Mouse (Mus musculus) WW6 (cell line): ENCODE measurements around the gene Lrp6.

ENCODE experiments used
- DNase-seq: peaks from one replicate; pipeline ENCODE4 v3.0.0-alpha.2; 2013; ENCODE audit warnings: low read depth, low spot score

Lrp6 gene

GRCm38 (mm10) chr6:134566818-134567485, at the start of gene Lrp6:
Lrp6 (minus strand) TSS chr6:134566965.
- peak; percentile 76 for DNase-seq

DNA sequence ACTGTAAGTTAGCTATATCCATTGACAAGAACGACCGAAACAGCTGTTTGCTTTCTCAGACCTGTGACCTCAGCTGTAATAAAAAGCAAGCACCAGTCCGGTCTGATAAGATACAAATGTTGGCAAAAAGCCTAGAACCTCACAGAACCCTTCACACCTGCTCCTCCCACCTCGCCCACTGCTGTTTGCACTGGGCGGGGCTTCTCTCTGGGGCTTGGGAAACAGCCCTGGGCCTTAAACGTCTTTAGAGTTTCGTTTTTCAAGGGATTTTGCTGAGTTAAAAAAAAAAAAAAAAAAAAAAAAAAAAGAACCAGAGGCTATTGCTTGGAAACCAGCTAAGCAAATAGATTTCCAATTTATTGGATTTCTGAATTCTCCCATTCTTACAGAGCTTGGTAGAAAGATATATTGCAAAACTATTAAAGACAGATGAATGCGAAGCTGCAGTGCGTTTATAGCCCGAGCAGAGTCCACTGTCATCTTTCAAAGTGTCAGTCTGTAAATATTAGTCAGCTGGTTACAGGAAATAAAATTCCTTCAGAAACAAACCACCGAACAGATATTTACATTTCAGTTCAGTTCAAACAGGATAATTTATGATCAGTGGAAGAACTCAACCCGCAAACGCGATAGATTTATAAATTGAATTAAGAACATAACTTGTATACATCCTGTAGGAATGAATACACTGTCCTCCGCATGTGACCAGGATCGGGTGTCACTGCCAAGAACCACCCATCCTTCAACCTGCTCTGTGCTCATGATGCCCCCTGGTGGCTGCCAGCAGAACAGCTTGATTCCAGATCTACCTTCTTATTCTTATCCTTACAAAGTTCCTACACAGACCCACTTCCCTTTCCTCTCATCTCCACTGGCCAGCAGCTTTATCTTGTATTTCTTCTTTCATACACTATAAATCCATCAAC, 48.2 kb upstream of the Lrp6 start:
- peak; percentile 68 for DNase-seq

GRCm38 (mm10) chr6:134614322-134614721, 47.6 kb upstream of the Lrp6 start:
- no peak for DNase-seq

- DNase-seq = no peak
These were observed 45.1 kb upstream of the Lrp6 start for GRCm38 (mm10) chr6:134611896-134612295.

DNA sequence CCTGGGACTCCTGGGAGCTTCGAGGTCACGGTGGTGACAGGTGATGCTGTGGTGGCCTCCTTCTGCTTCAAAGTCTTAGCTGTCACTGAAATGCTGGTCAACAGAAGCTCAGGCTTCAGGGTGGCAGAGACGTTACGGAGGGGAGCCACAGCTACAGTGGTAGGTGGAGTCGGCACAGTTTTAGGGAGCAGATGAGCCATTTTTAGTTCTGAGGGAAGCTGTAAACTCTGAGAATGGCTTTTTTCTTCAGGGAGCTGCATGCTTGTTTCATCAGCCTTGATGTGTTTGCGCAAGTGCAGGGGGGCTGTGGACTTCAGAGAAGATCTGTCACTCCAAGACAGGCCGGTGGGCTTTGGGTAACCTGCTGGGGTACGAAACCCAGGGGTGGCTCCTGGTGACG, 43.6 kb upstream of the Lrp6 start:
- DNase-seq = no peak

GRCm38 (mm10) chr6:134606949-134607746, 40.4 kb upstream of the Lrp6 start:
- DNase-seq = no peak

DNA sequence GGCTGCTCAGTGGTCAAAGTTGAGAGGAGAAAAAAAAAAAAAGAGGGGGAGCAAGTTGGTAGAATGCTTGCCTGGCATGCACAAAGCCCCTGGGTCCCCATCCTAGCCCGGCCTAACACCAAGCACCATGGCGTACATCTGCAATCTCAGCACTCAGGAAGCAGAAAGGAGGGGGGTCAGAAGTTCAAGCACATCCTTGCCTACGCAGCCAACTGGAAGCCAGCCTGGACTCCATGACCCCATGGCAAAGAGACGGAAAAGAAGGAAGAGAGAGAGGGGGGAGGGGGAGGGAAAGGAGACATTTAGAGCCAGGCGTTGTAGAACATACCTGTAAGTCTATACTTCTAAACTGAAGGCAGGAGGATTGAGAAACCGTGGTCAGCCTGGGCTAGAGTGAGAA, 39.8 kb upstream of the Lrp6 start:
- DNase-seq = no peak

DNA sequence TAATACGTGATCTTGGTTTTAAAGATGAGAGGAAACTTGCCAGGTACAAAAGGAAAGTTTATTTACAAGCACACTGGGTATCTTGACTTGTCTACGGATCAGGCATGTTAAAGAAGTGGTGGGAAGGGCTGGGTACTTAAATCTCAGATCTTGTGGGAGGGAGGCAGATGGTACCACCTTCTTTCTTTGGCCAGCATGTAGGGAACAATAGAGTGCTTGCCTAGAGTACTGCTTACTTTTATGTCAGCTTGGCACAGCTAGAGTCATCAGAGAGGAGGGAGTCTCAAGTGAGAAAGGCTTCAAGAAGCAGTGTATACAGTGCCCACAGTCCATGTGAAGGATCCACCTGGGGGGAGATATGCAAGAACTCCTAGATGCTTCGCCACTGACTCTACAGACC, 38.4 kb upstream of the Lrp6 start:
- no peak for DNase-seq

GRCm38 (mm10) chr6:134602371-134603003, 35.7 kb upstream of the Lrp6 start:
- no peak for DNase-seq

GRCm38 (mm10) chr6:134601766-134602165, 35.0 kb upstream of the Lrp6 start:
- no peak for DNase-seq

DNA sequence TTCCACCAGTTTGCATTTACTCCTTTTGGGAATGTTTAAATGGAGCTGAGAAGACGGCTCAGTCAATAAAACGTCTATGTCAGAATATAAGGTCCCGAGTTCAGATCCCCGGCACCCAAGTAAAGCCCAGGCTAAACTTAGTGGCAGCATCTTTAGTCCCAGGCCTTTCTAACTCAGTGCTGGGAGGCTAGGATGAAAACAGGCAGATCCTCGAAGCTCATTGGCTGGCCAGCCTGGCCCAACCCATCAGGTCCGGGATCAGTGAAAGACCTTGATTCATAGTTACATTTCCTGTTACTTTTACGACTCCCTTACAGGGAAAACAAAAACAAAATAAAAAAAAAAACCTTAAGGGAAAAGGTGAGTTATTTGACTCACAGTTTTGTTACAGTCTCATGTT, 34.4 kb upstream of the Lrp6 start:
- DNase-seq = no peak

- DNase-seq = no peak
These were observed 32.5 kb upstream of the Lrp6 start for GRCm38 (mm10) chr6:134599239-134599638.

GRCm38 (mm10) chr6:134597651-134598229, 31.0 kb upstream of the Lrp6 start:
- no peak for DNase-seq

DNA sequence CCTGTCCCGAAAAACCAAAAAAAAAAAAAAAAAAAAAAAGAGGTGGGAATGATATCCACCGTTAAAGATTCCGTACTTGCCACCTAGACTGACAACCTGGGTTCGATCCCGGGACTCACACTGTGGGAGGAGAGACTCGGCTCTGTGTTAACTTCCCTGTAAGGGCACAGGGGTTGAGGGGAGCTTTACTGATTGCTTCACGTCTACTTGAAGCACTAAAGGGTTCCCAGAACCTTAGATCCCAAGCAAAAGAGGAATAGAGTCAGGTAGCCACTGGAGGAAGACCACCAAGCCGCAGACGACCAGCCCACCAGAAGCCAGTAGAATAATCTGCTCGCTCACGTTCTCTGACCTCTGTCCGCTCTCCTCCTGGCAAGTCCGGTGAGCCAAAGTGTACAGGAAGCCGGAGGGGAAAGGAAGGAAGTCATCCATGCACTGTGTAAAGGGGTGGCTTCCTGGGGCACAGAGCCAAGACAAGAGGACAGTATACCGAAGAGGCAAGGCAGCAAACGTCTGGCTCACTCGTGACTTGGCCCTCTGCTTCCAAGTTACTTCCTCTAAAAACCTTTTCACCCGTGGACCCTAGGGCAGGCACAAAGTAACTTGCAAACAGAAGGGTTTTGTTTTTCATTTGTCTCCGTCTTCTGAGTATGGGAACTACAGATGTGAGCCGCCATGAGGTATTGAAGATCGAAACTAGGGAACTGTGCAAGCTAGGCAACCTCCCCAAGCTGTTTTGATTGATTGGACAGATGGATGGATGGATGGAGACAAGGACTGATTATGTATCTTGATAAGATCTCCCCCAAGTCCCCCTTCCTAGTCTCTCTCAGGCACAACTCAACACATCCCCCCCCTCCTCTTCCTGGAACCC, 28.0 kb upstream of the Lrp6 start:
- DNase-seq = no peak

- DNase-seq = no peak
These were observed 24.8 kb upstream of the Lrp6 start for GRCm38 (mm10) chr6:134591614-134592013.

DNA sequence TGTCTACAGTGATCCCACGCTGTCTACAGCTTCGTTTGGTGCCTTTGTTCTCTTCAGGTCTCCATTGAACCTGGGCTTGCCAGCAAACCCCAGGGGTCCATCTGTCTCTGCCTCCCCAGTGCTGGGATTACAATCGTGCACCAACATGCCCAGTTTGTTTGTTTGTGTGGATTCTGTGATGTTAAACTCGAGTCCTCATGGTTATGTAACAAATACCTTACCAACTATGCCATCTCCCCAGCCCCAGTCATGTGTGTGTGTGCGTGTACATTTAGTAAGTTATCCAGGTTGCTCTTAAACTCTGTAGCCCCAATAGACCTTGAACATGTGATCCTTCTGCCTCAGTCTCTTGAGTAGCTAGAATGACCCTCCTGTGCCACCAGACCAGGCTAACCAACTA, 19.5 kb upstream of the Lrp6 start:
- no peak for DNase-seq

DNA sequence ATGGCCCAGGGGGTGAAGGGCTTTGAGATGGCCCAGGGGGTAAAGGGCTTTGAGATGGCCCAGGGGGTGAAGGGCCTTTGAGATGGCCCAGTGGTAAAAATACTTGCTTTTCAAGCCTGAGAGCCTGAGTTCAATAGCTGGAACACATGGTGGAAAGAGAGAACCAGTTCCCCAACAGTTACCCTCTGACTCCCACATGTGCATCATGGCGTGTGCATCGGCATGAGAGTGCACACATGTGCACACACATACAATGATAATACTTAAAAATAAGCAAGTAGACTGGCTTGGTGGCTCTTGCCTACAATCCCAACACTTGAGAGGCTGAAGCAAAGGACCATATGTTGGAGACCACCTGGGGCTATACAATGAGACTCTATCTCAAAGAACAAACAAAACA, 17.9 kb upstream of the Lrp6 start:
- no peak for DNase-seq

- DNase-seq = no peak
These were observed 15.3 kb upstream of the Lrp6 start for GRCm38 (mm10) chr6:134582110-134582509.

DNA sequence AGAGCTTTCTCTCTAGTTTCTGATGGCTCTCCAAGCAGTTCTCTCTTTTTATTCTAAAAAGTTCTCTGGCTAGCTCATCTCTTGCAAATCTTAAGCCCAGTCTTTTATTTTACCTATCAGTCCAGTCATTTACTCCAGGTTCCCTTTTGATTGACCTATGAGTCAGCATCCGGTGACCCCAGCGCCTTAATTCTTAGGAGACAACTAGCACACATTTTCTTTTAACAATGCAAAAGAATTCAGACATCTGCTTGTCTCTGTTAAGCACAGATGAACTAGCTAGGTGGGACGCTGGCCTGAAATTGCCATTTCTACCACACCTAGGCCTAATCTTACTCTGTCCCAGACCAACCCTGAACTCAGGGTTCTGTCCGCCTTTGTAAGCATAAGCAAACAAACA, 12.7 kb upstream of the Lrp6 start:
- no peak for DNase-seq

GRCm38 (mm10) chr6:134578039-134578438, 11.3 kb upstream of the Lrp6 start:
- DNase-seq = no peak
